Mouse (Mus musculus) embryo, embryonic 10.5 days (tissue): ENCODE data around the gene Tmem14a.
A peak's percentile ranks its signal among the peaks of the same experiment; 100 is the strongest.
"Not testable (repeated sequence)": the region's sequence is repeated elsewhere in the genome, so short reads cannot be mapped to it uniquely, and the experiment has no call there.

Experiments
- DNase-seq: peaks from one replicate; pipeline ENCODE4 v3.0.0-alpha.2; 2015; ENCODE audit warnings: low spot score

Tmem14a gene

GRCm38 (mm10) chr1:21218489-21218919 lies at the start of gene Tmem14a:
TSS of gene Tmem14a (plus strand) at chr1:21218575.
- peak; percentile 88 for DNase-seq

GRCm38 (mm10) chr1:21185196-21185595 lies 33.2 kb upstream of the Tmem14a start:
- DNase-seq = no peak

GRCm38 (mm10) chr1:21206241-21206640 lies 12.1 kb upstream of the Tmem14a start:
- no peak for DNase-seq

- not testable (repeated sequence) for DNase-seq
Observed at GRCm38 (mm10) chr1:21213537-21213936, 4.8 kb upstream of the Tmem14a start.

- DNase-seq = not testable (repeated sequence)
Observed at GRCm38 (mm10) chr1:21213991-21214692, 4.2 kb upstream of the Tmem14a start.

GRCm38 (mm10) chr1:21227756-21228395 lies 9.5 kb downstream of the Tmem14a start:
- no peak for DNase-seq

- DNase-seq = not testable (repeated sequence)
Observed at GRCm38 (mm10) chr1:21228740-21229722, 10.7 kb downstream of the Tmem14a start.

GRCm38 (mm10) chr1:21230376-21230775 lies 12.0 kb downstream of the Tmem14a start:
- DNase-seq = no peak

- no peak for DNase-seq
Observed at GRCm38 (mm10) chr1:21231744-21232464, 13.5 kb downstream of the Tmem14a start.

- DNase-seq = no peak
Observed at GRCm38 (mm10) chr1:21232516-21232915, 14.1 kb downstream of the Tmem14a start.

GRCm38 (mm10) chr1:21235359-21235758 lies 17.0 kb downstream of the Tmem14a start:
- no peak for DNase-seq

- no peak for DNase-seq
Observed at GRCm38 (mm10) chr1:21239911-21240898, 21.8 kb downstream of the Tmem14a start, which contains the start of gene Gsta3. TSS of gene Gsta3 (plus strand) at chr1:21240589.

- DNase-seq = no peak
Observed at GRCm38 (mm10) chr1:21241096-21241495, 22.7 kb downstream of the Tmem14a start.

- DNase-seq = no peak
Observed at GRCm38 (mm10) chr1:21244290-21244960, 26.1 kb downstream of the Tmem14a start.

GRCm38 (mm10) chr1:21246136-21246535 lies 27.8 kb downstream of the Tmem14a start:
- no peak for DNase-seq

GRCm38 (mm10) chr1:21247896-21248295 lies 29.5 kb downstream of the Tmem14a start:
- no peak for DNase-seq

GRCm38 (mm10) chr1:21248560-21249390 lies 30.4 kb downstream of the Tmem14a start:
- DNase-seq = no peak

- peak; percentile 58 for DNase-seq
Observed at GRCm38 (mm10) chr1:21251661-21252060, 33.3 kb downstream of the Tmem14a start.
